Comparison of ENCODE assay signal across 8 mouse cellular contexts in the genomic region with DNA sequence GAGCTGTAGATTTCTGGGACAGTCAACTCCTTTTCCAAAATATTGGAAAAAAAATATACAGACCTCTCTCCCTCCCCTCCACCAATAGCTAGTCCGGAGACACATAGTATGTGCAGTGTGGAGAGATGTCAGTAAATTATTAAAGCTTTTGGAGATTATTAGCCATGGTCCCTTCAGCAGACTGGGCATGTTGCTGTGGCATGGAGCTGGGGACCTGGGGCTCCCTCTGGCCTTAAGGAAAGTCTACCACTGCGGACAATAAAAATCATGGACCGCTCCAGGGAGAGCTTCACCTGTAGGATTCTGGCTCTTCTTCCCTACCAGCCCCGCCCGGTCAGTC. TPM values are rescaled to one million over a fixed set of nuclear protein-coding genes. Genes with fewer than 3 reads are reported as not detected.
DNase-seq lines count a peak whose midpoint lies in the region; ATAC-seq and TF ChIP-seq lines count a peak whose summit lies in the region.
"Had no signal": no experiment of that assay in that cellular context is flagged by ENCODE, and none has a peak within 500 bp of the region (broad histone marks: within the 10 kb centered on the region; RNA-seq: fewer than 3 reads in every experiment).

No protein-coding gene starts in this region.

- H3K36me3 ChIP-seq in forebrain, embryonic 16.5 days (ENCODE audit: control insufficient read depth, insufficient read depth) = no peaks in the 10 kb centered on the region
- no peaks in the 10 kb centered on the region for H3K36me3 ChIP-seq in liver, embryonic 12.5 days
- H3K36me3 ChIP-seq in stomach, embryonic 15.5 days = no peaks in the 10 kb centered on the region

- peaks cover 50% of the 10 kb centered on the region for H3K27me3 ChIP-seq in forebrain, embryonic 16.5 days (replicated peaks; ENCODE audit: control insufficient read depth, insufficient read depth, low read length)
- H3K27me3 ChIP-seq in liver, embryonic 12.5 days (replicated peaks) = peaks cover 89% of the 10 kb centered on the region
- H3K27me3 ChIP-seq in stomach, embryonic 15.5 days (replicated peaks) = peaks cover 43% of the 10 kb centered on the region

- TF ChIP-seq CTCF in lung, adult 2 months (IDR thresholded peaks at IDR 0.05; ENCODE audit: insufficient read depth, low read length) = no peak

- H3K9me3 ChIP-seq in forebrain, embryonic 16.5 days (ENCODE audit: control insufficient read depth, low read length) = no peaks in the 10 kb centered on the region
- no peaks in the 10 kb centered on the region for H3K9me3 ChIP-seq in liver, embryonic 12.5 days (replicated peaks)
- H3K9me3 ChIP-seq in stomach, embryonic 15.5 days = no peaks in the 10 kb centered on the region

- H3K9ac ChIP-seq in forebrain, embryonic 16.5 days (replicated peaks; ENCODE audit: low read depth, low read length) = no peak overlapping the region
- H3K9ac ChIP-seq in liver, embryonic 12.5 days = no peak overlapping the region; the same call in 1 of the 2 replicates
- no peak overlapping the region for H3K9ac ChIP-seq in stomach, embryonic 15.5 days

- peak overlapping the region; percentile 32 for H3K4me3 ChIP-seq in lung, adult 2 months (replicated peaks; ENCODE audit: extremely low read depth, low read depth, low read length)
- H3K4me3 ChIP-seq in forebrain, embryonic 16.5 days (replicated peaks; ENCODE audit: low read length) = peak overlapping the region; percentile 55
- H3K4me3 ChIP-seq in liver, embryonic 12.5 days = peak overlapping the region; percentile 48
- peak overlapping the region; percentile 51 for H3K4me3 ChIP-seq in stomach, embryonic 15.5 days (replicated peaks)

- H3K4me2 ChIP-seq in forebrain, embryonic 16.5 days (ENCODE audit: low read length) = peak overlapping the region; percentile 98
- H3K4me2 ChIP-seq in liver, embryonic 12.5 days = peak overlapping the region; percentile 64
- H3K4me2 ChIP-seq in stomach, embryonic 15.5 days = peak overlapping the region; percentile 95

- no peak overlapping the region for H3K27ac ChIP-seq in forebrain, embryonic 16.5 days (ENCODE audit: low read length)
- no peak overlapping the region for H3K27ac ChIP-seq in liver, embryonic 12.5 days
- H3K27ac ChIP-seq in stomach, embryonic 15.5 days = peak overlapping the region; percentile 44

- no peak for ATAC-seq in forebrain, embryonic 16.5 days
- no peak for ATAC-seq in liver, embryonic 12.5 days
- no peak for ATAC-seq in stomach, embryonic 15.5 days (ENCODE audit: insufficient read depth, low FRiP score, low read depth)

- 13% methylated on average over 5 of the region's 5 CpGs for WGBS in lung, adult 2 months
- 12% methylated on average over 5 of the region's 5 CpGs for WGBS in forebrain, embryonic 16.5 days
- WGBS in liver, embryonic 12.5 days (ENCODE audit: insufficient replicate concordance) = 14% methylated on average over 5 of the region's 5 CpGs
- 12% methylated on average over 5 of the region's 5 CpGs for WGBS in stomach, embryonic 15.5 days

- no peak for DNase-seq in lung, adult 2 months
- no peak for DNase-seq in lung, postnatal 14 days
- DNase-seq in urinary bladder, postnatal 10 days (ENCODE audit: low spot score) = no peak
- no peak for DNase-seq in urinary bladder, postnatal 14 days (ENCODE audit: low spot score)
- DNase-seq: layer of hippocampus, adult 9-11 months had no signal

- H3K4me1 ChIP-seq in lung, adult 2 months (ENCODE audit: control insufficient read depth, insufficient read depth, low read length) = no peaks in the 10 kb centered on the region
- peaks cover 11% of the 10 kb centered on the region for H3K4me1 ChIP-seq in forebrain, embryonic 16.5 days (replicated peaks; ENCODE audit: control insufficient read depth, insufficient read depth, low read length)
- no peaks in the 10 kb centered on the region for H3K4me1 ChIP-seq in liver, embryonic 12.5 days
- peaks cover 10% of the 10 kb centered on the region for H3K4me1 ChIP-seq in stomach, embryonic 15.5 days

- TF ChIP-seq POLR2A in lung, adult 2 months (IDR thresholded peaks at IDR 0.05; ENCODE audit: borderline replicate concordance, extremely low read depth, low read depth, low read length) = no peak

RNA-seq across cellular contexts. Expression of gene Shank2, which starts 24.3 kb away (rescaled TPM):
- 3.4 and 3.5 TPM in 2 replicates for polyA plus RNA-seq in lung, adult 2 months (2012; rRNA removed)
- polyA plus RNA-seq in forebrain, embryonic 16.5 days (2015; fragmentation: Nextera tagmentation; extraction: Ambion mirVana) = 7.1 and 9.7 TPM in 2 replicates
- polyA plus RNA-seq in liver, embryonic 12.5 days (2016; fragmentation: Nextera tagmentation; extraction: Ambion mirVana) = 0.31 and 0.48 TPM in 2 replicates
- 2.1 and 2.3 TPM in 2 replicates for polyA plus RNA-seq in stomach, embryonic 15.5 days (2015; fragmentation: Nextera tagmentation; extraction: Ambion mirVana)
